Mouse (Mus musculus) stomach, embryonic 16.5 days (tissue): ENCODE results near the gene Ern1. TPM values are rescaled to one million over a fixed set of nuclear protein-coding genes. Genes with fewer than 3 reads are reported as not detected.
A peak's percentile ranks its signal among the peaks of the same experiment; 100 is the strongest.

Source experiments
- ATAC-seq: fragments of 200-750 bp; cut with Nextera tagmentation; 2 replicates; pipeline ENCODE4 v1.8.0; 2017; ENCODE audit warnings: moderate number of reproducible peaks, moderate TSS enrichment; ENCODE audit not compliant: insufficient read depth, low FRiP score
- H3K27ac ChIP-seq: fragments of 300-500 bp; sonication (generic); 2 replicates; pipeline ENCODE4 v1.5.1; 2014; ENCODE audit warnings: low read length
- H3K27me3 ChIP-seq: fragments of 300-500 bp; sonication (generic); 2 replicates; pipeline ENCODE4 v1.6.1; 2014; ENCODE audit warnings: low read length, control low read depth, mixed read lengths; ENCODE audit not compliant: control insufficient read depth, insufficient read depth
- H3K36me3 ChIP-seq: fragments of 300-500 bp; sonication (generic); 2 replicates; pipeline ENCODE4 v1.6.1; 2014; ENCODE audit warnings: low read length; ENCODE audit not compliant: control insufficient read depth, insufficient read depth
- H3K4me1 ChIP-seq: fragments of 300-500 bp; sonication (generic); 2 replicates; pipeline ENCODE4 v1.6.1; 2014; ENCODE audit warnings: low read length, control low read depth, mixed read lengths; ENCODE audit not compliant: control insufficient read depth, insufficient read depth
- H3K4me2 ChIP-seq: fragments of 300-500 bp; sonication (generic); 2 replicates; pipeline ENCODE4 v1.6.1; 2014; ENCODE audit warnings: low read depth, low read length, mixed read lengths
- H3K4me3 ChIP-seq: fragments of 300-500 bp; sonication (generic); replicated peaks from 2 replicates; pipeline ENCODE4 v1.5.1; 2014; ENCODE audit warnings: mild to moderate bottlenecking, low read length
- H3K9ac ChIP-seq: fragments of 300-500 bp; sonication (generic); 2 replicates; pipeline ENCODE4 v1.6.1; 2014; ENCODE audit warnings: low read length
- H3K9me3 ChIP-seq: fragments of 300-500 bp; sonication (generic); replicated peaks from 2 replicates; pipeline ENCODE4 v1.6.1; 2016; ENCODE audit warnings: low read length, control low read depth; ENCODE audit not compliant: control insufficient read depth
- WGBS: fragments of 180-500 bp; shearing (Covaris S2); extraction: QIAGEN DNeasy Blood & Tissue Kit; methylation state at CpG from one replicate; pipeline ENCODE4 v1.1.7; 2014; 5-methylcytosine and 5-hydroxymethylcytosine counted together
- polyA plus RNA-seq: library from polyadenylated mRNA; unstranded; fragments of >200 nt; fragmentation: Nextera tagmentation; extraction: Ambion mirVana; gene quantifications from 2 replicates; pipeline ENCODE4 v1.2.1, GENCODE M21; 2015

The Ern1 gene
- polyA plus RNA-seq, 1 experiment from 2014 or later, result 9.4 TPM

DNA sequence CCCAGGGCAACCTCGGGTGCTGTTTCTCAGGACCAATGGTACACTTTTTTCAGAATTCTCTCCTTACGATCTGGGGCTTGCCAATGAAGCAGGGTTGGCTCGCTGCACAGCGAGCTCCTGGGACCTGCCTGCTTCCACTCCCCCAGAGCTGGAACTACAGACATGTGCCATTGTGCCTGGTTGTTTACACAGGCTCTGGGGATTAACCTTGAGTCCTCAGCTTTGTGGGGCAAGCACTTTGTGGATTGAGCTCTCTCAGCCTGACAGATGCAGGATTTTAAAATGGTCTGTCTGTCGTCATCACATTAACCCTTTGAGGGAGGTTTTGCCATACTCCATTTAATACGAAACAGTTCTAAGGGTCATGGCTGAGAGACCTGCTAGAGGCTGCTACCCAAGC, 142.7 kb downstream of the Ern1 start:
- ATAC-seq, result peak; percentile 52; the same call in 1 of the 2 replicates
- WGBS, result 30% methylated on average over 6 of the region's 6 CpGs
- Histone ChIP-seq H3K4me1 (no peaks in the 10 kb centered on the region), H3K9me3 (no peaks in the 10 kb centered on the region), H3K4me3 (no peak overlapping the region), H3K27me3 (no peaks in the 10 kb centered on the region), H3K4me2 (no peak overlapping the region; the same call in 1 of the 2 replicates), H3K36me3 (no peaks in the 10 kb centered on the region), H3K27ac (no peak overlapping the region), H3K9ac (no peak overlapping the region)

Other genes starting within 250 kb of the Ern1 start
- gene Ftsj3, start 231.8 kb downstream of the Ern1 start, polyA plus RNA-seq, result 46.4 and 50.9 TPM in 2 replicates
- gene Psmc5, start 231.7 kb downstream of the Ern1 start, polyA plus RNA-seq, result 257 and 260 TPM in 2 replicates
- 53.8 and 58.1 TPM in 2 replicates for gene Smarcd2, start 214.9 kb downstream of the Ern1 start, polyA plus RNA-seq
- gene Tcam1, start 211.2 kb downstream of the Ern1 start, polyA plus RNA-seq, result 0.21 TPM in 2 replicates
- gene Gh, start 186.0 kb downstream of the Ern1 start, polyA plus RNA-seq, result not detected in 2 replicates
- gene Cd79b, start 173.1 kb downstream of the Ern1 start, polyA plus RNA-seq, result 3.5 and 3.6 TPM in 2 replicates
- 0.04 and 0.30 TPM in 2 replicates for gene Scn4a, start 134.6 kb downstream of the Ern1 start, polyA plus RNA-seq
- gene Prr29, start 122.4 kb downstream of the Ern1 start, polyA plus RNA-seq, result 0.62 and 0.96 TPM in 2 replicates
- gene Icam2, start 99.8 kb downstream of the Ern1 start, polyA plus RNA-seq, result 39.5 and 40.6 TPM in 2 replicates
- gene Tex2, start 125.6 kb upstream of the Ern1 start, polyA plus RNA-seq, result 13.1 and 15.2 TPM in 2 replicates